Mouse (Mus musculus) neural tube, embryonic 11.5 days (tissue): Measurements from ENCODE around the gene Zbtb43. TPM values are rescaled to one million over a fixed set of nuclear protein-coding genes. Genes with fewer than 3 reads are reported as not detected.

Experiments
- ATAC-seq: fragments of 200-750 bp; cut with Nextera tagmentation; 2 replicates; pipeline ENCODE4 v1.8.0; 2017; ENCODE audit warnings: moderate number of reproducible peaks, mild to moderate bottlenecking, moderate TSS enrichment, moderate library complexity; ENCODE audit not compliant: insufficient read depth, low FRiP score, low TSS enrichment
- DNase-seq: peaks from one replicate; pipeline ENCODE4 v3.0.0-alpha.2; 2015; ENCODE audit warnings: low spot score
- H3K27ac ChIP-seq: fragments of 300-500 bp; sonication (generic); 2 replicates; pipeline ENCODE4 v1.5.1; 2014; ENCODE audit warnings: low read depth, mild to moderate bottlenecking, low read length
- H3K27me3 ChIP-seq: fragments of 300-500 bp; sonication (generic); 2 replicates; pipeline ENCODE4 v1.6.1; 2014; ENCODE audit warnings: mild to moderate bottlenecking, low read length, mixed read lengths; ENCODE audit not compliant: control insufficient read depth, insufficient read depth
- H3K36me3 ChIP-seq: fragments of 300-500 bp; sonication (generic); 2 replicates; pipeline ENCODE4 v1.6.1; 2014; ENCODE audit warnings: mild to moderate bottlenecking, low read length, moderate library complexity, mixed read lengths; ENCODE audit not compliant: control insufficient read depth, insufficient read depth
- H3K4me1 ChIP-seq: fragments of 300-500 bp; sonication (generic); 2 replicates; pipeline ENCODE4 v1.6.1; 2014; ENCODE audit warnings: low read length, mixed read lengths; ENCODE audit not compliant: control insufficient read depth, insufficient read depth
- H3K4me2 ChIP-seq: fragments of 300-500 bp; sonication (generic); 2 replicates; pipeline ENCODE4 v1.6.1; 2014; ENCODE audit warnings: low read depth, mild to moderate bottlenecking, moderate library complexity
- H3K4me3 ChIP-seq: fragments of 300-500 bp; sonication (generic); 2 replicates; pipeline ENCODE4 v1.5.1; 2014; ENCODE audit warnings: low read depth, low read length
- H3K9ac ChIP-seq: fragments of 300-500 bp; sonication (generic); 2 replicates; pipeline ENCODE4 v1.6.1; 2014; ENCODE audit warnings: mild to moderate bottlenecking, low read length
- H3K9me3 ChIP-seq: fragments of 300-500 bp; sonication (generic); 2 replicates; pipeline ENCODE4 v1.6.1; 2016; ENCODE audit warnings: low read length; ENCODE audit not compliant: control insufficient read depth
- WGBS: fragments of 180-500 bp; shearing (Covaris S2); extraction: QIAGEN DNeasy Blood & Tissue Kit; methylation state at CpG from one replicate; pipeline ENCODE4 v1.1.7; 2014; 5-methylcytosine and 5-hydroxymethylcytosine counted together
- polyA plus RNA-seq: library from polyadenylated mRNA; unstranded; fragments of >200 nt; fragmentation: Nextera tagmentation; extraction: Ambion mirVana; gene quantifications from 2 replicates; pipeline ENCODE4 v1.2.1, GENCODE M21; 2014

Gene Zbtb43
- 21.7 and 22.5 TPM in 2 replicates for polyA plus RNA-seq

DNA sequence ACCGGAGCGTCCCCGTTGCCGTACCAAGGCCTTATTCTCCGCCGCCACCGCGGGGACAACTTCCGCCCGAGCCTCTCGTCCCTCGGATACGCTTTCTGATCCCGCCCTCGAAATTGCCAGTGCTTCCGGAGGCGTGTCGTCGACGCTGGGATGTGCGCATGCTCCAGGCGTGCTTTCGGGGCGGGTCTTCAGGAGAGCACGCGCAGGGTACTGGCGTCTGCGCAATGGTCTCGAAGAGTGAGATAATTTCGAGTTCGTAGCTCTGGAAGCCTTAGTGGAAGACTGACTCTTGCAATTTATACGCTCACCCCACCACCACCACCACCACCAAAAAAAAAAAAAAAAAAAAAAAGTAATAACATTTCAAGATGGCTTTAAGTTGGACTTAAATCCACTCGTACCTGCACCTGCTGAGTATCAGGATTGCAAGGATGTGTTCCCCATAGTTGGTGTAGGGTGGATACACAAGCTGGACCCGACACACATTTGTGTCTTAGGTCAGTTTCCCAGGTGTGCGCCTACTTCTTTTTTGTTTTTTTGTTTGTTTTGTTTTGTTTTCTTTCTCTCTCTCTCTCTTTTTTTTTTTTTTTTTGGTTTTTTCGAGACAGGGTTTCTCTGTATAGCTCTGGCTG lies at the start of gene Zbtb43:
Zbtb43 (minus strand) TSS at position 94 of the 632 bp plus-strand sequence.
- peak within 1 kb of the TSS; percentile 39; the same call in 1 of the 2 replicates for H3K27ac ChIP-seq
- 4% methylated on average over 36 of the region's 36 CpGs for WGBS
- peak; percentile 98 for DNase-seq

DNA sequence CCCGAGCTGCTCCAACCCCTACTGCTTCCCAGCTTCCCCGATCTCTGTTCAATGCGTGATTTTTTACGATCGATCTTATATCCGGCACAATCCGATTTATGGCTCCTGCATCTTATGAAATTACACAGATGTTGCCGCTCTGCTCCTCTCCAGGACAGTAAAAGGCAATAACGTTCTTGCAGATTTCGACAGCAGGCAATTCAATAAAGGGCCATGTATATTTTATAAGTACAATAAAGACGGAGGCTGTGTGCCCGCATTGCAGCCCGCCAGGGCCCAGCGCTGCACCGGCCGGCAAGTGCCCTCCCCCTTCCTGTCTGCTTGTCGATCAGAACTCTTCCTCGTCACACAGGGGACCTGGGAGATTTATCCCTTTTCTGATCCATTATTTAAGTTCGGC lies 47.5 kb upstream of the Zbtb43 start:
- Histone ChIP-seq H3K9ac (no peak overlapping the region; the same call in 1 of the 2 replicates), H3K27me3 (no peaks in the 10 kb centered on the region), H3K27ac (no peak overlapping the region), H3K4me2 (no peak overlapping the region), H3K9me3 (no peaks in the 10 kb centered on the region), H3K4me3 (no peak overlapping the region), H3K4me1 (0 out of 2 replicates have a peak, but pooled peaks cover 3% of the 10 kb centered on the region), H3K36me3 (no peaks in the 10 kb centered on the region)
- ATAC-seq (no peak), DNase-seq (no peak)
- 48% methylated on average over 19 of the region's 19 CpGs for WGBS

More for the DNA sequence above, at the start of gene Zbtb43:
- Histone ChIP-seq H3K36me3 (no peaks in the 10 kb centered on the region), H3K9ac (peak within 1 kb of the TSS; percentile 91), H3K4me3 (peak within 1 kb of the TSS; percentile 96), H3K27me3 (no peaks in the 10 kb centered on the region), H3K4me2 (peak within 1 kb of the TSS; percentile 85), H3K9me3 (no peaks in the 10 kb centered on the region), H3K4me1 (peaks cover 8% of the 10 kb centered on the region)
- ATAC-seq = peak; percentile 74

DNA sequence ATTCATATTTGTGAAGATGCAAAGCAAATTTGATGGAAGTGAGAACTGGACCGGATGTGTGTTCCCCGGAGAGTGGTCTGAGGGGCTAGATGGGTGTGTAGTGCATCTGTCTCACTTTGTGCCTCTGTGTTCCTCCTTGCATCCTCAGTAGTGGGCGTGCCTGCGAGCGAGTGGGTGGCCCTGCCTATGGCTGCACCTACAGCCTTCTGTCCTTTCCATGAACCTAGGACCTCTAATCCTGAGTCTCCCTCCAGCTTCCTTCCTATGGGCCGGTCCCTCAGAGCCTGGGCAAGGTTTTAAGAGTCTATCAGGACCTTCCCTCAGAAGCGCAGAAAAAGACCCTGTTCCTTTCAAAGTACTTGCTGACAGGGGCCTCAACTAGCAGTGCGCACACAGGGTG lies 47.1 kb upstream of the Zbtb43 start:
- Histone ChIP-seq H3K27me3 (no peaks in the 10 kb centered on the region), H3K36me3 (no peaks in the 10 kb centered on the region), H3K9me3 (no peaks in the 10 kb centered on the region), H3K4me3 (no peak overlapping the region), H3K4me1 (0 out of 2 replicates have a peak, but pooled peaks cover 3% of the 10 kb centered on the region), H3K4me2 (no peak overlapping the region), H3K9ac (no peak overlapping the region; the same call in 1 of the 2 replicates), H3K27ac (no peak overlapping the region)
- no peak for ATAC-seq
- DNase-seq = no peak
- 68% methylated on average over 8 of the region's 8 CpGs for WGBS

DNA sequence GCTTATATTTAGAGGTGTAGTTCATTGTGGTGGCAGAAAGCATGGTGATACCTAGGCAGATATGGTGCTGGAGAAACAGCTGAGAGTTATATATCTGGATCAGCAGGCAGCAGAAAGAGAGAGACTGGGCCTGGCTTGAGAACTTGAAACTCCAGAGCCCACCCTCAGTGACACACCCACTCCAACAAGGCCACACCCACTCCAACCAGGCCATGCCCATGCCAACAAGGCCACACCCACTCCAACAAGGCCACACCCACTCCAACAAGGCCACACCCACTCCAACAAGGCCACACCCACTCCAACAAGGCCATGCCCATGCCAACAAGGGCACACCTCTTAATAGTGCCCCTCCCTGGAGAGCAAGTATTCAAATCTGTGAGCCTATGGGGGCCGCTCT lies 42.4 kb upstream of the Zbtb43 start:
- Histone ChIP-seq H3K27ac (no peak overlapping the region), H3K36me3 (no peaks in the 10 kb centered on the region), H3K4me1 (0 out of 2 replicates have a peak, but pooled peaks cover 3% of the 10 kb centered on the region), H3K4me2 (no peak overlapping the region), H3K27me3 (no peaks in the 10 kb centered on the region), H3K9me3 (no peaks in the 10 kb centered on the region), H3K9ac (no peak overlapping the region), H3K4me3 (no peak overlapping the region)
- ATAC-seq = no peak
- no peak for DNase-seq
- WGBS = 96% methylated on average over 1 of the region's 1 CpGs

DNA sequence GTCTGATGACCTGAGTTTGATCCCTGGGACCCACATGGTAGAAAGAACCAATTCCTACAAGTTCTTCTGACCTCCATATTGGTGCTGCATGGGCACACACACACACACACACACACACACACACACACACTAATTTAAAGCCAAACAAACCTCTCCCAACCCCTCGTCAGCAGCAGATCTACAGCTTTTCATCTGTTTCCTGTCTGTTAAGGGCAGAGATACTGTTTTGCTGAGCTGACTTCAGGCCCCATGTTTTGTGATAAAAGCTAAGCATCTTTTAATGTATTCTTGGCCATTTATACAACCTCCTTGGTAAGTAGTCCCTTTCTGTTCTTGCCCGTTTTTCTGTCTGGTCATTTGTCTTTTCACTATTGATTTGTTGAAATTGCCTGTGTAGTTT lies 34.2 kb upstream of the Zbtb43 start:
- Histone ChIP-seq H3K27me3 (no peaks in the 10 kb centered on the region), H3K9ac (no peak overlapping the region), H3K4me3 (no peak overlapping the region), H3K27ac (no peak overlapping the region), H3K4me1 (no peaks in the 10 kb centered on the region), H3K36me3 (no peaks in the 10 kb centered on the region), H3K4me2 (no peak overlapping the region), H3K9me3 (no peaks in the 10 kb centered on the region)
- 38% methylated on average over 2 of the region's 2 CpGs for WGBS
- ATAC-seq = no peak
- DNase-seq = no peak

DNA sequence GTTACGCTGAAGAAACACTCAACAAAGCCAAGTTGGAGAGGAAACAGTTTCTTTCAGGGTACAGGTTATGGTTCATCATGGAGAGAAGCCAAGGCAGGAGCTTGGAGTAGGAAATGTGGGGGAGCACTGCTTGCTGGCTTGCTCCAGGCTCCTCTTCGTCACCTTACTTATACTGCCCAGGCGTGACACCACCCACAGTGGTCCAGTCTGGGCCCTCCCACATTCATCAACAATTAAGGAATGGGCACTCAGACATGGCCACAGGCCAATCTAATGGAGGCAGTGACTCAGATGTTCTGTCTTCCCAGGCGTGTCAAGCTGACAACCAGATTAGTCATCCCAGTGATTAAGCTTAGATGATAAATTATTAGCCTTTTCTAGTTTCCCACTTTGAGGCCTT lies 29.9 kb upstream of the Zbtb43 start:
- WGBS = 81% methylated on average over 4 of the region's 4 CpGs
- no peak for DNase-seq
- Histone ChIP-seq H3K9ac (no peak overlapping the region), H3K9me3 (no peaks in the 10 kb centered on the region), H3K36me3 (no peaks in the 10 kb centered on the region), H3K4me2 (no peak overlapping the region), H3K4me1 (no peaks in the 10 kb centered on the region), H3K27ac (no peak overlapping the region), H3K27me3 (no peaks in the 10 kb centered on the region), H3K4me3 (no peak overlapping the region)
- no peak for ATAC-seq

DNA sequence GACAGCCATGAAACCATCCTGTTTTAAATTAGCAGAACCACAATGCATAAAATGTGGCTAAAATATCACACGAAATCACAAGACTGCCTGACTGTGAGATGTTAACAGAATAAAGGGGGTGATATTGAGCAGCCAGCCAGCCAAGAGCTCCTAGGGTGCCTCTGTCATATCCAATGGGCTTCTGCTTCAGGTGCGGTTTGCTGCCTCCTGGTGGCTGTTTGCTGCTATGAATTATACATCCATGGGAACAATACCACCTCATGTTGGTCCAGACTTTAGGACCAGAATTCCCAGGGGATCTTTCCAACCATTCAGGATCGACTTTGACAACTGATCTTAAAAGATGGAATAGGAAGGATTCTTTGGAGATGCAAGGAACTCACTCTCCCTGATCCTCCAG lies 27.3 kb upstream of the Zbtb43 start:
- Histone ChIP-seq H3K4me2 (no peak overlapping the region), H3K9ac (no peak overlapping the region), H3K4me1 (no peaks in the 10 kb centered on the region), H3K36me3 (no peaks in the 10 kb centered on the region), H3K27ac (no peak overlapping the region), H3K9me3 (no peaks in the 10 kb centered on the region), H3K27me3 (no peaks in the 10 kb centered on the region), H3K4me3 (no peak overlapping the region)
- ATAC-seq (no peak), DNase-seq (no peak)
- WGBS = 52% methylated on average over 3 of the region's 3 CpGs

DNA sequence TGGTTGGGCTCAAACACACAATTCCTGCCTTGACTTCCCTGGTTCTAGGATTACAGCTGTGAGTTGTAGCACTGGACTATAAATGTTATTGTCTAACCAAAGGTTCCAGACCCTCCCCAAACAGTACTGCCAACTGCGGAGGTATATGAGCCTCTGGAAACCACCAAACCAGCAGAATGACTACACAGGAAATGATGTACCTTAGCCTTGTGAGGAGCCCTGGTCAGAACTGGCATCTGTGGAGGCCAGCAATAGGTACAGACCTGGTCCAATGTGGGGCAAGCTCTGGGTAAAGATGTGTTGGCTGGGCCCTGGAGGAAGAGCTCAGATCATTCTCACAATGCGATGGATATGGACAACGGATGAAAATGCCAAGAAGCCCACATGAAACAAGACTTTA lies 23.7 kb upstream of the Zbtb43 start:
- Histone ChIP-seq H3K4me3 (no peak overlapping the region), H3K27me3 (no peaks in the 10 kb centered on the region), H3K36me3 (no peaks in the 10 kb centered on the region), H3K9ac (no peak overlapping the region), H3K4me2 (no peak overlapping the region), H3K4me1 (no peaks in the 10 kb centered on the region), H3K27ac (no peak overlapping the region), H3K9me3 (no peaks in the 10 kb centered on the region)
- no peak for ATAC-seq
- 89% methylated on average over 3 of the region's 3 CpGs for WGBS
- no peak for DNase-seq

DNA sequence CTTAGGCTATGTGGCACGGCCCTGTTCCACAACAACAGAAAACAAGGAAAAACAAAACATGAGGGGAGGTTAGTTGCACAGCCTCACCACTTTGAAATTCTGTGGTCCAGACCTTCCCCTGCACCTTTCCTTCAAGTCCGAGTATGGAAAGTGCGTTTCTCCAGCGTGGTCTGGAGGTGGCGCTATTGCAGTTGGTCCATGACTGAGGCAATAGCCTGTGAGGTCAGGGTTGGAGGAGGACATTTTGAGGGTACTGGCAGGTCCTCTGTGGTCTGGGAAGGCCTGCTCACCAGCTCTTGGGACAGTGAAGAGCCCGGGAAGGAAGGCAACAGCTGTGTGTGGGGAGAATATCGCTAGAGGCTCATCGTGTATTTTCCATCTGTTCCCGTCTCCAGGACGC lies 21.2 kb upstream of the Zbtb43 start:
- Histone ChIP-seq H3K27ac (no peak overlapping the region), H3K36me3 (no peaks in the 10 kb centered on the region)
- DNase-seq = no peak

More for the DNA sequence above, 21.2 kb upstream of the Zbtb43 start:
- Histone ChIP-seq H3K9me3 (no peaks in the 10 kb centered on the region), H3K4me1 (no peaks in the 10 kb centered on the region), H3K4me3 (no peak overlapping the region), H3K27me3 (no peaks in the 10 kb centered on the region), H3K4me2 (no peak overlapping the region), H3K9ac (no peak overlapping the region)
- no peak for ATAC-seq
- WGBS = 57% methylated on average over 10 of the region's 10 CpGs
